Mouse (Mus musculus) midbrain, embryonic 13.5 days (tissue): ENCODE results near the gene Tyw5. TPM values are rescaled to one million over a fixed set of nuclear protein-coding genes. Genes with fewer than 3 reads are reported as not detected.
A peak's percentile ranks its signal among the peaks of the same experiment; 100 is the strongest.

Experiments
- ATAC-seq: fragments of 200-750 bp; cut with Nextera tagmentation; 2 replicates; pipeline ENCODE4 v1.8.0; 2017; ENCODE audit warnings: mild to moderate bottlenecking, moderate TSS enrichment, moderate library complexity
- H3K27ac ChIP-seq: fragments of 300-500 bp; sonication (generic); 2 replicates; pipeline ENCODE4 v1.5.1; 2015; ENCODE audit warnings: inconsistent platforms, mild to moderate bottlenecking, moderate library complexity
- H3K27me3 ChIP-seq: fragments of 300-500 bp; sonication (generic); 2 replicates; pipeline ENCODE4 v1.6.1; 2015; ENCODE audit warnings: mild to moderate bottlenecking, inconsistent platforms
- H3K36me3 ChIP-seq: fragments of 300-500 bp; sonication (generic); 2 replicates; pipeline ENCODE4 v1.6.1; 2015; ENCODE audit warnings: mild to moderate bottlenecking, inconsistent platforms
- H3K4me1 ChIP-seq: fragments of 300-500 bp; sonication (generic); replicated peaks from 2 replicates; pipeline ENCODE4 v1.6.1; 2015; ENCODE audit warnings: inconsistent platforms
- H3K4me2 ChIP-seq: fragments of 300-500 bp; sonication (generic); replicated peaks from 2 replicates; pipeline ENCODE4 v1.6.1; 2015; ENCODE audit warnings: moderate library complexity, mild to moderate bottlenecking, inconsistent platforms
- H3K4me3 ChIP-seq: fragments of 300-500 bp; sonication (generic); replicated peaks from 2 replicates; pipeline ENCODE4 v1.5.1; 2015; ENCODE audit warnings: mild to moderate bottlenecking, inconsistent platforms
- H3K9ac ChIP-seq: fragments of 300-500 bp; sonication (generic); replicated peaks from 2 replicates; pipeline ENCODE4 v1.6.1; 2015; ENCODE audit warnings: mild to moderate bottlenecking, inconsistent platforms
- H3K9me3 ChIP-seq: fragments of 300-500 bp; sonication (generic); 2 replicates; pipeline ENCODE4 v1.6.1; 2016; ENCODE audit warnings: mild to moderate bottlenecking, inconsistent platforms
- WGBS: fragments of 180-500 bp; shearing (Covaris S2); methylation state at CpG from one replicate; pipeline ENCODE4 v1.1.7; 2015; 5-methylcytosine and 5-hydroxymethylcytosine counted together
- polyA plus RNA-seq: library from polyadenylated mRNA; unstranded; fragments of >200 nt; fragmentation: Nextera tagmentation; extraction: Ambion mirVana; gene quantifications from 2 replicates; pipeline ENCODE4 v1.2.1, GENCODE M21; 2015

Tyw5 gene
- polyA plus RNA-seq, 1 experiment from 2014 or later = 20.1 TPM

DNA sequence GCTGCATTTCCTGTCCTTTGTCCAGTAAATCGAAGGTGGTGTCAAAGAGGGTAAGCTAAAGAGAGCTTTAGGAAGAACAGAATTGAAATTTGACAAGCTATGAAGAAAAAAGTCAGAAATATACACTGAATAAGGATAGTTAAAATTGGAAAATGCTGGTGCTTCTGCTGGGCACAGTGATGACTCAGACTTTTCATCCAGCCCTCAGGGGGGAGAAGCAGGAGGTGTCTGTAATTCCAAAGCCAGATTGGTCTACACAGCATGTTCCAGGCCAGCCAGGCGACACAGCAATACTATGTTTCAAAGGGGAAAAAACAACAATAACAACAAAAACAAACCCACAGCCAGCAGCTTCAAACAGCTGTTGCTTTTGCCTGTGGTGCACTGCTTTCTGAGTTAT lies 6.5 kb upstream of the Tyw5 start:
- 83% methylated on average over 2 of the region's 2 CpGs for WGBS
- no peak for ATAC-seq
- peaks cover 45% of the 10 kb centered on the region for H3K36me3 ChIP-seq

DNA sequence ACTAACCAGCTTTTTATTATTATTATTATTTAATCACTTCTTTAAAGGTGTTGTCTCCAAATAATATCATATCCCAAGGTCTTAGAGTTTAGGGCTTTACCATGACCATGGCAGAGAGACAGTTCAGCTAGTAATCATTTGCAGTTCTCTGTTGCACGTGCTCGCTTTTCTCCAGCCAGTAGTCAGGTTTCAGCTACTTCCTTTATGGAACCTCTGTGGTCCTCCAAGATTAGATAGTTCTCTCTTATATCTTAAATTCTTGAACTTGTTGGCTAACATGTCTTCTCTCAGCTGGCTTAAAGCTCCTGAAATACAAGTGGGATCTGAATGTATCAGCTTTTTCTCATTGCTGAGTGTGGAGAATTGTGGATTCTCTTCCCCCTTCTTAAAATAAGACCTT lies 2.1 kb upstream of the Tyw5 start:
- Histone ChIP-seq H3K27ac (no peak overlapping the region), H3K4me3 (no peak overlapping the region), H3K9ac (no peak overlapping the region), H3K4me2 (no peak overlapping the region), H3K27me3 (no peaks in the 10 kb centered on the region), H3K4me1 (peaks cover 29% of the 10 kb centered on the region), H3K36me3 (peaks cover 26% of the 10 kb centered on the region), H3K9me3 (no peaks in the 10 kb centered on the region)
- ATAC-seq = no peak
- 94% methylated on average over 2 of the region's 2 CpGs for WGBS

More for the DNA sequence above, 6.5 kb upstream of the Tyw5 start:
- Histone ChIP-seq H3K27me3 (no peaks in the 10 kb centered on the region), H3K9me3 (no peaks in the 10 kb centered on the region), H3K27ac (no peak overlapping the region), H3K4me2 (no peak overlapping the region), H3K4me3 (no peak overlapping the region), H3K9ac (no peak overlapping the region), H3K4me1 (peaks cover 9% of the 10 kb centered on the region)

DNA sequence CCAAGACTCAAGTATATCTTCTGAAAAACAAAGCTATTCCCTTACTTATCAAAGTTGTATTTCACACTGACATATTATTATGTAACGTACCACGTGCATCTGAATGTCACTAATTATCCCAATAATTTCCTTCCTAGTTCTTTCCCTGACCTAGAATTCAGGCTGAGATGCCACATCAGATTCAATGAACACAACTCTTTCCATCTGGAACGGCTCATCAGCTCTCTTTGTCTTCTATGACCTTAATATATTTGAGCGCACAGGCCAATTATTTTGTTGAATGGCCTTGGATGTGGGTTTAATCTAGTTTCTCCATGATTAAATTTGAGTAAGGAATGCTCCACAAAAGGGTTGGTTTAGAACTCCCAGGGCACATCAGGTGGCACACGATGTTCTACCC lies 4.8 kb downstream of the Tyw5 start:
- H3K4me1 ChIP-seq = peaks cover 8% of the 10 kb centered on the region
- H3K27ac ChIP-seq = no peak overlapping the region
- ATAC-seq = no peak
- no peaks in the 10 kb centered on the region for H3K9me3 ChIP-seq
- H3K4me2 ChIP-seq = no peak overlapping the region
- 93% methylated on average over 5 of the region's 5 CpGs for WGBS
- H3K4me3 ChIP-seq = no peak overlapping the region
- H3K27me3 ChIP-seq = no peaks in the 10 kb centered on the region
- H3K9ac ChIP-seq = no peak overlapping the region
- peaks cover 21% of the 10 kb centered on the region for H3K36me3 ChIP-seq

DNA sequence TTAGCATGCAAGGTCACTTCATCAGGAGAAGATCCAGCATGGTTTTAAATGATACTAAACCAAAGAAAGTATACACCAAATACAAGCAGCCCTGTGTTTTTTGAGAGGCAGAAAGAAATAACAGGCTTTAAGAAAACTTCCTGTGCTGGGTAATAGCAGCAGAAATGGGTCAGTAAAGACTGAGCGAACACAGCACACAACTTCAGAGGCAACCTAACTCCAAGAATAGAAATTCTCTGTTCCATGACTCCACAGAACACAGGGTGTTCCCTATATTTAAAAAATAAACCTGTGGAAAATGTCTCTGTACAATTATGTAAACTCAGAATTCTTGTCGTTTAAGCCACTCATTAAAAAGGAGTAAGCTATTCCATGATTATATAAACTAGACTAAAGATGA lies 6.0 kb downstream of the Tyw5 start:
- Histone ChIP-seq H3K9ac (no peak overlapping the region), H3K4me1 (peaks cover 6% of the 10 kb centered on the region), H3K4me3 (no peak overlapping the region), H3K9me3 (no peaks in the 10 kb centered on the region), H3K4me2 (no peak overlapping the region), H3K27me3 (no peaks in the 10 kb centered on the region), H3K36me3 (peaks cover 30% of the 10 kb centered on the region), H3K27ac (no peak overlapping the region)
- no peak for ATAC-seq
- 94% methylated on average over 2 of the region's 2 CpGs for WGBS

DNA sequence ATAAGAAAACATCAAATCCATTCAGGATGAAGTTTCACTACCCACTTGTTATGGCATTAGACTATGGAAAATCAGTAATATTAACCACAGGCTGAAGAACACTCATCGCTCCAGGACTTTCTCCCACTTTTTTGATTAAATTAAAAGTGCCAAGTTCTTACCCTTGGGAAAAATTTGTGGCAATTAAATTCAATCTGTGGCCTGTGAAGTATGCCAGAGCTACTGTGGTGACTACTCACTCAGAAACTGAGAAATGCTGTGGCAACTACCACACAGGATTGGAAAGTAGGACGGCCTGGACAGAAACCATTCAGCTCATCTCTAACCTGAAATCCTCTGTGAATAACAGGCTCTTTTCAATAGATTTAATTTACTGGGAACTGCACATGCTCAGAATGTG lies 6.6 kb downstream of the Tyw5 start:
- Histone ChIP-seq H3K9ac (no peak overlapping the region), H3K4me2 (no peak overlapping the region), H3K36me3 (peaks cover 33% of the 10 kb centered on the region), H3K4me1 (peaks cover 1% of the 10 kb centered on the region), H3K27ac (no peak overlapping the region), H3K9me3 (no peaks in the 10 kb centered on the region), H3K27me3 (no peaks in the 10 kb centered on the region), H3K4me3 (no peak overlapping the region)
- WGBS = 90% methylated on average over 2 of the region's 2 CpGs
- no peak for ATAC-seq

DNA sequence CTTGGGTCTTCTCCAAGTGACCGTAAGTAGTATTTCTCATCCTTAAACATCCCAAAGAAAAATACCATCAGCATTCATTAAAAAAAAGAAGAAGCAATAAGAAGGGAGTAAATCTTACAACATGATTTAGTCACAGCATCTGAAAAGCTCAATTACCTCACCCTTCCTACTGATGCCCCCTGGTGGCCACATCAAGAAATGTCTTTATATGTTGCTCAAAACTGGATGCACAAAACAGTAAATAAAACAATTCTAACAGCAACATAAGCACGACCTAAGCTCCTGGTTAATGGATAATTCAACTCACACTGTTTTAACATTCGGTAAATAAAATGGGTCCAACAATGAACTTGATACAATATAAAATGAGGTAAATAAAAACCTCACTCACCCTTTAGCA lies 12.8 kb downstream of the Tyw5 start:
- Histone ChIP-seq H3K27ac (no peak overlapping the region), H3K9me3 (no peaks in the 10 kb centered on the region), H3K4me1 (no peaks in the 10 kb centered on the region), H3K27me3 (no peaks in the 10 kb centered on the region), H3K4me3 (no peak overlapping the region), H3K9ac (no peak overlapping the region), H3K36me3 (peaks cover 38% of the 10 kb centered on the region), H3K4me2 (no peak overlapping the region)
- WGBS = 67% methylated on average over 3 of the region's 3 CpGs
- no peak for ATAC-seq

DNA sequence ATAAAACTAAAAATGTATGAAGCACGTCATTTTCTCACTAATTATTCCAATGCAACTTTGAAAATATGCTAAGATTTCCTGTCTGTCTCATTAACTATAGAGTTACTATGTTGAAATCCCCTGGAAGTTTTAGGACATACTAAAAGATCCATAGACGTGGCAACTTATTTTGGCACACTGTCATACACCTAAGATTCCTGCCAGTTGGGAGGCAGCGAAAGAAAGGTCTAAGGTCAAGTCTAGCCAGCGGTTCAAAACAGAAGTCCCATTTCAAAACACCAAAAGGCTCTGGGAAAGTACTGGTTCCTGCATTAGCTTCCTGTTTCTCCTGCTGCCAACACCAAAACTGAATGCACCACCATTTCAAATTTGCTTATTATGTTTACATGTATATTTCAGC lies 14.5 kb downstream of the Tyw5 start:
- H3K4me2 ChIP-seq = no peak overlapping the region
- no peak for ATAC-seq
- H3K36me3 ChIP-seq = peaks cover 31% of the 10 kb centered on the region
- H3K27me3 ChIP-seq = no peaks in the 10 kb centered on the region
- H3K4me1 ChIP-seq = peaks cover 4% of the 10 kb centered on the region; the same call in 1 of the 2 replicates
- 88% methylated on average over 4 of the region's 4 CpGs for WGBS
- H3K9ac ChIP-seq = no peak overlapping the region
- H3K9me3 ChIP-seq = no peaks in the 10 kb centered on the region
- no peak overlapping the region for H3K4me3 ChIP-seq
- no peak overlapping the region for H3K27ac ChIP-seq

DNA sequence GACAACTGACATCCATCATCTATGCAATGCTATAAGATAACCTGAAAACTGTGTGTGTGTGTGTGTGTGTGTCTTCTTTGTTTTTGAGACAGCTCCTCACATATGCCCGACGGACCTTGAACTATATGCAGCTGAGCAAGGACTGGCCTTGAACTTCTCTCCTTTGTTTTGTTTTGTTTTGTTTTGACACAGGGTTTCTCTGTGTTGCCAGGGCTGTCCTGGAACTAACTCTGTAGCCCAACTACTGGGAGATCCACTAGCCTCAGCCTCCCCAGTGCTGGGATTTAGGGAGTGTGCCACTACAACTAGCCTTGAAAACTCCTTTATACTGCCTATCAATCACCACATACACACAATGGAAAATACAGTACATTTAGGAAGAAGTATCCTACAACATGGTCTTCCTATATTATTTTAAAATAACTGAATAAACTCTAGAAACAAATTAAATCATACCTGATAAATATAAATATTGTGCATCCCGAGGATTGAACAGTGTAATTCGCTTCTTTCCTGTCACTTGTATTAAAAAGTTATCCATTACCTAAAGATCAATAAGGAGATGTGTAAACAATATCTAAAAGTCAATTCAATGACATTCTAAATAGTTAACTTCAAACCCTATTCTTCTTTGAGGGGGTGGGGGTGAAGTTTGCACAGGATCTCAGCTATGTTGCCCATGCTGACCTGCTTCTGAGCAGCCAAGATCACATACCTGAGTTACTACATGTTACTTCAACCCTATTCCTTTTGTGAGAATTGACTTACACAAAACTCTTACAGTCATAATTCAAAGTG lies 15.7 kb downstream of the Tyw5 start:
- no peak overlapping the region for H3K27ac ChIP-seq
- no peaks in the 10 kb centered on the region for H3K9me3 ChIP-seq
- H3K4me1 ChIP-seq = peaks cover 4% of the 10 kb centered on the region; the same call in 1 of the 2 replicates
- no peak overlapping the region for H3K4me2 ChIP-seq
- WGBS = 94% methylated on average over 4 of the region's 4 CpGs
- no peak overlapping the region for H3K4me3 ChIP-seq
- no peak overlapping the region for H3K9ac ChIP-seq
- H3K36me3 ChIP-seq = peaks cover 21% of the 10 kb centered on the region
- no peak for ATAC-seq
- no peaks in the 10 kb centered on the region for H3K27me3 ChIP-seq

DNA sequence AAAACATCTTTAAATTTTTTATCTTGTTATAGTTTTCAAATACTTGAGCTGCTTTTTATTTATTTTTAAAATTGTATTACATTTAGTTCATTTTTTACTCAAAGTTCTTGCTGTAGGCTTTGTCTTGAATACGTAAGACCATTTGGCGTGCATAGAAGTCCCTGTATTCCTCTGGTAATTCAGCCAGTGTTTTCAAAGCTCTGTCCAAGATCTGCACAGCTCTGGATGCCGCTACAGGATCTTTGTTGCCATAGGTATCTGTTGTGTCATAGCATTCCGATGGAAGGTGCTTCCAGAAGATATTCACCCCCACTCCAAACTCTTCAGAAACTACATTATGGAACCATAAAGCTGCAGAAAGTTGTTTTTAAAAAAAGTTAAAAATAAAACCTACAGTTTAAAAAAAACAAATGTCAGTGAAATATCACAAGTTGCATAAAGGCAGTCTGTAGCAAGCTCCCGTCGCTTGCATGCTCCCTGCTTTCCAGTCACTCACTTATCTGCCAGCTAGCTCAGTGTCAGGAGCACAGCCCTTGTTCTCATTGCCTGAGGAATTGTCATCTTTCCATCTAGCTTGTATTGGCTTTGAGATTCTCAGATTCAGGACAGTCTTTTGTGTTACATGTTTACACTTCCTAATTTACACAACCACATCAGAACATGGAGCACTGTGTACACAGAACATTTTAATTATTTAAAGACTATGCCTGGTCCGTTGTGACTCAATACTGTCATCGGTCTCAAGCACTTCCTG lies 18.3 kb downstream of the Tyw5 start:
- H3K4me3 ChIP-seq = no peak overlapping the region
- WGBS = 85% methylated on average over 8 of the region's 8 CpGs
- peaks cover 4% of the 10 kb centered on the region; the same call in 1 of the 2 replicates for H3K4me1 ChIP-seq
- H3K27ac ChIP-seq = no peak overlapping the region
- ATAC-seq = peak; percentile 75; the same call in 1 of the 2 replicates
- H3K9ac ChIP-seq = no peak overlapping the region
- H3K4me2 ChIP-seq = no peak overlapping the region
- H3K9me3 ChIP-seq = no peaks in the 10 kb centered on the region
- peaks cover 13% of the 10 kb centered on the region for H3K36me3 ChIP-seq
- H3K27me3 ChIP-seq = no peaks in the 10 kb centered on the region

DNA sequence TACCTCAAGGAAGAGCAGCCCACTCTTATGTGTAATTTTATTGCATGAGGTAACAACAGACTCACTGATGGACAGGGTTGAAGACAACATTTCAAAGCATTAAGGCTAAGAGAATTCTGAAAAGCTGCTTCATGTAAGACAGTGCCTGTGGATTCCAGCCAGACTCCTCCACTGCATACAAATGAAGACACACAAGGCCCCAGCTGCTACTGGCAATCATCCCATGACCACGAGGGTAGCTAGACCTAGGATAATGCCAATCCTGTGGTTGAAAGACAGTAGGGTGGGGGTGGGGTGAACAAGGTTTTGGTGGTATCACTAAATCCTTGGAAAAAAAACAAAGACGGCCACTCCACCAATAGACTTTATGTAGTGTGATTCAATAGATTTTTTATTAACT lies 19.0 kb downstream of the Tyw5 start:
- WGBS = 52% methylated on average over 2 of the region's 2 CpGs

DNA sequence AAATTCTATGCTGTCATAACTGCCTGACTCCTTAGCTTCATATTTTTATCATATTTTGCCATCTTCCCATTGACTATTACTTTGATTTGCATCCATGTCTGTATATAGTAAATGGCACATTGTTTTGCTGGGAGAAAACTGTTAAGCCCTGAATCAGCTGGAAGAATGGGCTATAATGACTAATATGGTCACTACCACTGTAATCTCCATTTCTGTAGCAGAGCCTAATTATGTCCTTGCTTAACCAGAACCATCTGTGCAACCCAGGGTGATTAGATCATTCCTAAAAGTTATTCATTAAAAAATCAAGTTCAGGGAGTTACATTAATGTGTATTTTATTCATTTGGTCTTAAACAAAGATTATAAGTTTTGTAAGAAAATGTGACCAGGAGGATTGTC lies 20.4 kb downstream of the Tyw5 start:
- H3K27me3 ChIP-seq = no peaks in the 10 kb centered on the region
- no peak overlapping the region for H3K4me2 ChIP-seq
- H3K27ac ChIP-seq = no peak overlapping the region
- H3K36me3 ChIP-seq = peaks cover 3% of the 10 kb centered on the region
- no peak overlapping the region for H3K4me3 ChIP-seq
- ATAC-seq = no peak
- H3K9me3 ChIP-seq = no peaks in the 10 kb centered on the region
- peaks cover 4% of the 10 kb centered on the region; the same call in 1 of the 2 replicates for H3K4me1 ChIP-seq
- H3K9ac ChIP-seq = no peak overlapping the region

More for the DNA sequence above, 19.0 kb downstream of the Tyw5 start:
- Histone ChIP-seq H3K4me2 (no peak overlapping the region), H3K27ac (peak overlapping the region; percentile 52), H3K36me3 (peaks cover 8% of the 10 kb centered on the region), H3K4me1 (peaks cover 4% of the 10 kb centered on the region; the same call in 1 of the 2 replicates), H3K9me3 (no peaks in the 10 kb centered on the region), H3K9ac (no peak overlapping the region), H3K27me3 (no peaks in the 10 kb centered on the region), H3K4me3 (no peak overlapping the region)
- peak; percentile 96 for ATAC-seq
